Mouse (Mus musculus): Measurements from ENCODE around the gene Ptprd. TPM values are rescaled to one million over a fixed set of nuclear protein-coding genes. Genes with fewer than 3 reads are reported as not detected.
A peak's percentile ranks its signal among the peaks of the same experiment; 100 is the strongest.

Ptprd gene
- polyA plus RNA-seq, 1 experiment from 2014 or later = 66.9 TPM

GRCm38 (mm10) chr4:76154190-76154589, 2057.6 kb downstream of the Ptprd start:
- Histone ChIP-seq H3K4me2 (replicated peaks) (no peak overlapping the region), H3K4me3 (no peak overlapping the region), H3K27ac (no peak overlapping the region), H3K9ac (no peak overlapping the region), H3K27me3 (replicated peaks) (no peaks in the 10 kb centered on the region), H3K36me3 (no peaks in the 10 kb centered on the region), H3K4me1 (no peaks in the 10 kb centered on the region), H3K9me3 (no peaks in the 10 kb centered on the region)
- ATAC-seq (ENCODE audit: low FRiP score, low read depth) = peak; percentile 33; the same call in 1 of the 2 replicates
- WGBS = 30% methylated on average over 2 of the region's 2 CpGs

- Histone ChIP-seq H3K9ac (no peak overlapping the region), H3K36me3 (no peaks in the 10 kb centered on the region), H3K4me3 (no peak overlapping the region), H3K4me1 (peaks cover 2% of the 10 kb centered on the region; the same call in 1 of the 2 replicates), H3K27me3 (replicated peaks) (no peaks in the 10 kb centered on the region), H3K9me3 (no peaks in the 10 kb centered on the region), H3K4me2 (replicated peaks) (no peak overlapping the region), H3K27ac (no peak overlapping the region)
- no peak for ATAC-seq (ENCODE audit: low FRiP score, low read depth)
- WGBS = 54% methylated on average over 4 of the region's 4 CpGs
Measured at GRCm38 (mm10) chr4:76144925-76145324, 2066.8 kb downstream of the Ptprd start.

- Histone ChIP-seq H3K4me2 (replicated peaks) (no peak overlapping the region), H3K9me3 (no peaks in the 10 kb centered on the region), H3K9ac (no peak overlapping the region), H3K27ac (no peak overlapping the region), H3K36me3 (no peaks in the 10 kb centered on the region), H3K4me1 (peaks cover 2% of the 10 kb centered on the region; the same call in 1 of the 2 replicates), H3K27me3 (replicated peaks) (no peaks in the 10 kb centered on the region), H3K4me3 (no peak overlapping the region)
- WGBS = 44% methylated on average over 2 of the region's 2 CpGs
- no peak for ATAC-seq (ENCODE audit: low FRiP score, low read depth)
Measured at GRCm38 (mm10) chr4:76144333-76144732, 2067.4 kb downstream of the Ptprd start.

GRCm38 (mm10) chr4:76137901-76138300, 2073.9 kb downstream of the Ptprd start:
- 70% methylated on average over 3 of the region's 3 CpGs for whole genome bisulfite sequencing
- Histone ChIP-seq H3K4me2 (replicated peaks) (no peak overlapping the region), H3K4me1 (no peaks in the 10 kb centered on the region), H3K9me3 (no peaks in the 10 kb centered on the region), H3K27ac (no peak overlapping the region), H3K27me3 (replicated peaks) (no peaks in the 10 kb centered on the region), H3K36me3 (no peaks in the 10 kb centered on the region), H3K9ac (no peak overlapping the region), H3K4me3 (no peak overlapping the region)
- no peak for ATAC-seq (ENCODE audit: low FRiP score, low read depth)

- Histone ChIP-seq H3K4me1 (no peaks in the 10 kb centered on the region), H3K4me2 (replicated peaks) (no peak overlapping the region), H3K27ac (no peak overlapping the region), H3K9me3 (no peaks in the 10 kb centered on the region), H3K9ac (no peak overlapping the region), H3K4me3 (no peak overlapping the region), H3K27me3 (replicated peaks) (no peaks in the 10 kb centered on the region), H3K36me3 (no peaks in the 10 kb centered on the region)
- ATAC-seq (ENCODE audit: low FRiP score, low read depth) = no peak
- WGBS = 90% methylated on average over 14 of the region's 14 CpGs
Measured at GRCm38 (mm10) chr4:76136625-76137024, 2075.1 kb downstream of the Ptprd start.

GRCm38 (mm10) chr4:76091845-76092244, 2119.9 kb downstream of the Ptprd start:
- no peak for ATAC-seq (ENCODE audit: low FRiP score, low read depth)
- Histone ChIP-seq H3K9me3 (no peaks in the 10 kb centered on the region), H3K27ac (no peak overlapping the region), H3K4me3 (no peak overlapping the region), H3K4me2 (replicated peaks) (no peak overlapping the region), H3K36me3 (no peaks in the 10 kb centered on the region), H3K4me1 (no peaks in the 10 kb centered on the region), H3K9ac (no peak overlapping the region), H3K27me3 (replicated peaks) (no peaks in the 10 kb centered on the region)
- WGBS = 92% methylated on average over 4 of the region's 4 CpGs

GRCm38 (mm10) chr4:76089866-76090265, 2121.9 kb downstream of the Ptprd start:
- H3K27me3 ChIP-seq (replicated peaks) = no peaks in the 10 kb centered on the region
- peaks cover 5% of the 10 kb centered on the region; the same call in 1 of the 2 replicates for H3K36me3 ChIP-seq
- H3K9ac ChIP-seq = no peak overlapping the region
- no peak for ATAC-seq (ENCODE audit: low FRiP score, low read depth)
- H3K4me3 ChIP-seq = no peak overlapping the region
- H3K9me3 ChIP-seq = no peaks in the 10 kb centered on the region
- H3K4me2 ChIP-seq (replicated peaks) = no peak overlapping the region
- no peaks in the 10 kb centered on the region for H3K4me1 ChIP-seq
- no peak overlapping the region for H3K27ac ChIP-seq

- Histone ChIP-seq H3K4me1 (no peaks in the 10 kb centered on the region), H3K9ac (no peak overlapping the region), H3K27me3 (replicated peaks) (no peaks in the 10 kb centered on the region), H3K4me2 (replicated peaks) (no peak overlapping the region), H3K27ac (no peak overlapping the region), H3K9me3 (no peaks in the 10 kb centered on the region), H3K36me3 (no peaks in the 10 kb centered on the region), H3K4me3 (no peak overlapping the region)
- ATAC-seq (ENCODE audit: low FRiP score, low read depth) = no peak
- WGBS = 94% methylated on average over 1 of the region's 1 CpGs
Measured at GRCm38 (mm10) chr4:76076051-76076450, 2135.7 kb downstream of the Ptprd start.

GRCm38 (mm10) chr4:76073286-76073685, 2138.5 kb downstream of the Ptprd start:
- 89% methylated on average over 3 of the region's 3 CpGs for WGBS

GRCm38 (mm10) chr4:76071720-76072119, 2140.0 kb downstream of the Ptprd start:
- H3K4me1 ChIP-seq = no peaks in the 10 kb centered on the region
- H3K4me2 ChIP-seq (replicated peaks) = no peak overlapping the region
- no peaks in the 10 kb centered on the region for H3K27me3 ChIP-seq (replicated peaks)
- H3K4me3 ChIP-seq = no peak overlapping the region
- H3K9ac ChIP-seq = no peak overlapping the region
- no peak overlapping the region for H3K27ac ChIP-seq
- H3K9me3 ChIP-seq = no peaks in the 10 kb centered on the region
- H3K36me3 ChIP-seq = no peaks in the 10 kb centered on the region
- WGBS = 72% methylated on average over 6 of the region's 6 CpGs
- no peak for ATAC-seq (ENCODE audit: low FRiP score, low read depth)

More at GRCm38 (mm10) chr4:76073286-76073685, 2138.5 kb downstream of the Ptprd start:
- Histone ChIP-seq H3K4me1 (no peaks in the 10 kb centered on the region), H3K36me3 (no peaks in the 10 kb centered on the region), H3K9me3 (no peaks in the 10 kb centered on the region), H3K4me2 (replicated peaks) (no peak overlapping the region), H3K27ac (no peak overlapping the region), H3K27me3 (replicated peaks) (no peaks in the 10 kb centered on the region), H3K9ac (no peak overlapping the region), H3K4me3 (no peak overlapping the region)
- ATAC-seq (ENCODE audit: low FRiP score, low read depth) = no peak

GRCm38 (mm10) chr4:76056836-76057235, 2154.9 kb downstream of the Ptprd start:
- Histone ChIP-seq H3K4me3 (no peak overlapping the region), H3K4me2 (replicated peaks) (no peak overlapping the region), H3K4me1 (no peaks in the 10 kb centered on the region), H3K27me3 (replicated peaks) (no peaks in the 10 kb centered on the region), H3K9me3 (no peaks in the 10 kb centered on the region), H3K27ac (no peak overlapping the region), H3K9ac (no peak overlapping the region), H3K36me3 (no peaks in the 10 kb centered on the region)
- ATAC-seq (ENCODE audit: low FRiP score, low read depth) = no peak
- 77% methylated on average over 2 of the region's 2 CpGs for WGBS

GRCm38 (mm10) chr4:76045650-76046049, 2166.1 kb downstream of the Ptprd start:
- no peak for ATAC-seq (ENCODE audit: low FRiP score, low read depth)
- Histone ChIP-seq H3K9ac (no peak overlapping the region), H3K4me2 (replicated peaks) (no peak overlapping the region), H3K4me3 (no peak overlapping the region), H3K36me3 (no peaks in the 10 kb centered on the region), H3K27ac (no peak overlapping the region), H3K4me1 (no peaks in the 10 kb centered on the region), H3K9me3 (no peaks in the 10 kb centered on the region), H3K27me3 (replicated peaks) (no peaks in the 10 kb centered on the region)
- WGBS = 83% methylated on average over 2 of the region's 2 CpGs

GRCm38 (mm10) chr4:76044802-76045201, 2167.0 kb downstream of the Ptprd start:
- H3K36me3 ChIP-seq = no peaks in the 10 kb centered on the region
- ATAC-seq (ENCODE audit: low FRiP score, low read depth) = no peak
- WGBS = 73% methylated on average over 1 of the region's 1 CpGs
- H3K4me2 ChIP-seq (replicated peaks) = no peak overlapping the region
- H3K9ac ChIP-seq = no peak overlapping the region
- no peaks in the 10 kb centered on the region for H3K4me1 ChIP-seq
- no peak overlapping the region for H3K27ac ChIP-seq
- no peaks in the 10 kb centered on the region for H3K27me3 ChIP-seq (replicated peaks)
- no peaks in the 10 kb centered on the region for H3K9me3 ChIP-seq
- H3K4me3 ChIP-seq = no peak overlapping the region

Data from neural tube, embryonic 12.5 days (tissue).